ENCODE assay signal across 12 mouse cellular contexts in genomic region chr6:38671270-38671669, GRCm38 (mm10). TPM values are rescaled to one million over a fixed set of nuclear protein-coding genes. Genes with fewer than 3 reads are reported as not detected.
"Had no signal": no experiment of that assay in that cellular context is flagged by ENCODE, and none has a peak within 500 bp of the region (broad histone marks: within the 10 kb centered on the region; RNA-seq: fewer than 3 reads in every experiment).

No protein-coding gene starts in this region.

- H3K4me3 ChIP-seq: kidney, embryonic 15.5 days; limb, embryonic 13.5 days; liver, embryonic 15.5 days; midbrain, embryonic 13.5 days had no signal

- H3K27ac ChIP-seq: kidney, embryonic 15.5 days; limb, embryonic 13.5 days; liver, embryonic 15.5 days; macrophage; midbrain, embryonic 13.5 days had no signal

- ATAC-seq: midbrain, embryonic 13.5 days had no signal

- H3K36me3 ChIP-seq: kidney, embryonic 15.5 days; limb, embryonic 13.5 days; liver, embryonic 15.5 days; midbrain, embryonic 13.5 days had no signal

- H3K9ac ChIP-seq: kidney, embryonic 15.5 days; limb, embryonic 13.5 days; liver, embryonic 15.5 days; lung, embryonic 14.5 days; midbrain, embryonic 13.5 days had no signal

- DNase-seq: kidney, adult 2 months; kidney, postnatal 14 days; left cerebral cortex, postnatal 4 days; lung, embryonic 14.5 days; lung, postnatal 14 days; right cerebral cortex, postnatal 25 days; thymus, postnatal 4 days had no signal

- H3K4me1 ChIP-seq: kidney, embryonic 15.5 days; limb, embryonic 13.5 days; midbrain, embryonic 13.5 days had no signal

- H3K9me3 ChIP-seq: kidney, embryonic 15.5 days; limb, embryonic 13.5 days; liver, embryonic 15.5 days; midbrain, embryonic 13.5 days had no signal

RNA-seq across cellular contexts. Expression of gene Clec2l, which starts 8.4 kb away (rescaled TPM):
- polyA plus RNA-seq: macrophage had no signal
